Mouse (Mus musculus) neural tube, embryonic 14.5 days (tissue): ENCODE measurements around the gene Coro1c. TPM values are rescaled to one million over a fixed set of nuclear protein-coding genes. Genes with fewer than 3 reads are reported as not detected.

Experiments
- ATAC-seq: fragments of 200-750 bp; cut with Nextera tagmentation; 2 replicates; pipeline ENCODE4 v1.8.0; 2017; ENCODE audit warnings: low read depth, mild to moderate bottlenecking, moderate TSS enrichment, moderate library complexity
- H3K27ac ChIP-seq: fragments of 300-500 bp; sonication (generic); 2 replicates; pipeline ENCODE4 v1.5.1; 2014; ENCODE audit warnings: low read depth, mild to moderate bottlenecking, control low read depth, low read length, moderate library complexity, mixed read lengths
- H3K27me3 ChIP-seq: fragments of 300-500 bp; sonication (generic); 2 replicates; pipeline ENCODE4 v1.6.1; 2014; ENCODE audit warnings: low read length; ENCODE audit not compliant: control insufficient read depth, insufficient read depth
- H3K36me3 ChIP-seq: fragments of 300-500 bp; sonication (generic); 2 replicates; pipeline ENCODE4 v1.6.1; 2014; ENCODE audit warnings: low read length, mixed read lengths; ENCODE audit not compliant: control insufficient read depth, insufficient read depth
- H3K4me1 ChIP-seq: fragments of 300-500 bp; sonication (generic); 2 replicates; pipeline ENCODE4 v1.6.1; 2014; ENCODE audit warnings: low read length; ENCODE audit not compliant: control insufficient read depth, insufficient read depth
- H3K4me2 ChIP-seq: fragments of 300-500 bp; sonication (generic); 2 replicates; pipeline ENCODE4 v1.6.1; 2014; ENCODE audit warnings: mild to moderate bottlenecking, low read depth, low read length, control low read depth
- H3K4me3 ChIP-seq: fragments of 300-500 bp; sonication (generic); 2 replicates; pipeline ENCODE4 v1.5.1; 2014; ENCODE audit warnings: low read depth, low read length, control low read depth, mixed read lengths
- H3K9ac ChIP-seq: fragments of 300-500 bp; sonication (generic); replicated peaks from 2 replicates; pipeline ENCODE4 v1.6.1; 2014; ENCODE audit warnings: low read depth, mild to moderate bottlenecking, control low read depth, low read length, mixed read lengths
- H3K9me3 ChIP-seq: fragments of 300-500 bp; sonication (generic); 2 replicates; pipeline ENCODE4 v1.6.1; 2016; ENCODE audit warnings: low read length; ENCODE audit not compliant: control insufficient read depth
- WGBS: fragments of 180-500 bp; shearing (Covaris S2); extraction: QIAGEN DNeasy Blood & Tissue Kit; methylation state at CpG from one replicate; pipeline ENCODE4 v1.1.7; 2014; 5-methylcytosine and 5-hydroxymethylcytosine counted together
- polyA plus RNA-seq: library from polyadenylated mRNA; unstranded; fragments of >200 nt; fragmentation: Nextera tagmentation; extraction: Ambion mirVana; gene quantifications from 2 replicates; pipeline ENCODE4 v1.2.1, GENCODE M21; 2014

Coro1c gene
- polyA plus RNA-seq, 1 experiment from 2014 or later: 148 TPM

GRCm38 (mm10) chr5:113858971-113859370 is 49.6 kb downstream of the Coro1c start:
- H3K4me3 ChIP-seq: no peak overlapping the region
- H3K4me2 ChIP-seq: no peak overlapping the region
- no peaks in the 10 kb centered on the region for H3K27me3 ChIP-seq
- H3K27ac ChIP-seq: no peak overlapping the region; the same call in 1 of the 2 replicates
- no peak overlapping the region for H3K9ac ChIP-seq
- H3K9me3 ChIP-seq: no peaks in the 10 kb centered on the region
- H3K4me1 ChIP-seq: peaks cover 10% of the 10 kb centered on the region; the same call in 1 of the 2 replicates
- H3K36me3 ChIP-seq: 0 out of 2 replicates have a peak, but pooled peaks cover 4% of the 10 kb centered on the region
- no peak for ATAC-seq
- WGBS: 66% methylated on average over 5 of the region's 5 CpGs

GRCm38 (mm10) chr5:113858550-113858949 is 50.0 kb downstream of the Coro1c start:
- Histone ChIP-seq H3K9me3 (no peaks in the 10 kb centered on the region), H3K4me1 (peaks cover 10% of the 10 kb centered on the region; the same call in 1 of the 2 replicates), H3K36me3 (0 out of 2 replicates have a peak, but pooled peaks cover 2% of the 10 kb centered on the region), H3K27me3 (no peaks in the 10 kb centered on the region), H3K9ac (no peak overlapping the region), H3K4me2 (no peak overlapping the region), H3K4me3 (no peak overlapping the region), H3K27ac (no peak overlapping the region)
- ATAC-seq: no peak
- WGBS: 78% methylated on average over 10 of the region's 10 CpGs

- H3K9ac ChIP-seq: no peak overlapping the region
- no peak for ATAC-seq
- no peaks in the 10 kb centered on the region for H3K27me3 ChIP-seq
- no peak overlapping the region for H3K4me3 ChIP-seq
- WGBS: 72% methylated on average over 8 of the region's 8 CpGs
- no peaks in the 10 kb centered on the region for H3K36me3 ChIP-seq
- H3K4me2 ChIP-seq: no peak overlapping the region
- no peak overlapping the region for H3K27ac ChIP-seq
- H3K4me1 ChIP-seq: peaks cover 10% of the 10 kb centered on the region; the same call in 1 of the 2 replicates
- no peaks in the 10 kb centered on the region for H3K9me3 ChIP-seq
Measured at GRCm38 (mm10) chr5:113857631-113858030, 50.9 kb downstream of the Coro1c start.

GRCm38 (mm10) chr5:113856631-113857030 is 51.9 kb downstream of the Coro1c start:
- H3K9ac ChIP-seq: no peak overlapping the region
- peaks cover under 1% of the 10 kb centered on the region; the same call in 1 of the 2 replicates for H3K36me3 ChIP-seq
- no peak overlapping the region for H3K4me3 ChIP-seq
- no peaks in the 10 kb centered on the region for H3K9me3 ChIP-seq
- H3K27me3 ChIP-seq: no peaks in the 10 kb centered on the region
- H3K4me2 ChIP-seq: no peak overlapping the region
- no peak overlapping the region for H3K27ac ChIP-seq
- no peak for ATAC-seq
- WGBS: 61% methylated on average over 7 of the region's 7 CpGs
- peaks cover 10% of the 10 kb centered on the region; the same call in 1 of the 2 replicates for H3K4me1 ChIP-seq

- no peaks in the 10 kb centered on the region for H3K9me3 ChIP-seq
- no peak overlapping the region for H3K4me2 ChIP-seq
- ATAC-seq: peak; percentile 33; the same call in 1 of the 2 replicates
- H3K27me3 ChIP-seq: no peaks in the 10 kb centered on the region
- peaks cover 7% of the 10 kb centered on the region; the same call in 1 of the 2 replicates for H3K36me3 ChIP-seq
- 34% methylated on average over 3 of the region's 3 CpGs for WGBS
- peak overlapping the region; percentile 2; the same call in 1 of the 2 replicates for H3K27ac ChIP-seq
- H3K4me1 ChIP-seq: peaks cover 10% of the 10 kb centered on the region; the same call in 1 of the 2 replicates
- H3K9ac ChIP-seq: no peak overlapping the region
- no peak overlapping the region for H3K4me3 ChIP-seq
Measured at GRCm38 (mm10) chr5:113855696-113856095, 52.9 kb downstream of the Coro1c start.

GRCm38 (mm10) chr5:113855117-113855516 is 53.4 kb downstream of the Coro1c start:
- Histone ChIP-seq H3K4me1 (peaks cover 10% of the 10 kb centered on the region; the same call in 1 of the 2 replicates), H3K36me3 (peaks cover 13% of the 10 kb centered on the region; the same call in 1 of the 2 replicates), H3K27ac (peak overlapping the region; percentile 2; the same call in 1 of the 2 replicates), H3K9ac (no peak overlapping the region), H3K27me3 (no peaks in the 10 kb centered on the region), H3K9me3 (no peaks in the 10 kb centered on the region), H3K4me3 (no peak overlapping the region), H3K4me2 (no peak overlapping the region)
- 89% methylated on average over 10 of the region's 10 CpGs for WGBS
- no peak for ATAC-seq

DNA sequence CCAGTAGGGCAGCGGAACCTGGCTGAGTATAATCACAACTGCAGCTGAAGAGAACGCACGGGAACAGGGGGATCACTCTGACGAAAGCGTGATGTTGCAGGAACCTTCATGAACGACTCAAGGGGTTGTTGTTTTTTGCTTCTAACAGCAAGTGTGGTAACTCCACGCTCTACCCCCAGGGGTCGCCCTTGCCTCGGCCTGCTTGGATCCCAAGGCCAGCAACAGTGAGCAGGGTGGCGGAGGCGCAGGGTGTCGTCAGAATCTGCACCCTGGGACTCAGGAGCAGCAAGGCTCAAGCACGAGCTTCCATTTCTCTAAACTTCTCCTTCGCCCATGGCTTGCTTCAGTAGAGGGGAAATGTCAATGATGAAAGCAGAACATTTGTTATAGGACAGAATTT is 54.1 kb downstream of the Coro1c start:
- no peak overlapping the region; the same call in 1 of the 2 replicates for H3K27ac ChIP-seq
- H3K4me1 ChIP-seq: peaks cover 10% of the 10 kb centered on the region; the same call in 1 of the 2 replicates
- no peak overlapping the region for H3K4me2 ChIP-seq
- H3K4me3 ChIP-seq: no peak overlapping the region
- 45% methylated on average over 14 of the region's 14 CpGs for WGBS
- H3K36me3 ChIP-seq: peaks cover 19% of the 10 kb centered on the region; the same call in 1 of the 2 replicates
- H3K9ac ChIP-seq: no peak overlapping the region
- ATAC-seq: no peak
- no peaks in the 10 kb centered on the region for H3K27me3 ChIP-seq
- no peaks in the 10 kb centered on the region for H3K9me3 ChIP-seq

DNA sequence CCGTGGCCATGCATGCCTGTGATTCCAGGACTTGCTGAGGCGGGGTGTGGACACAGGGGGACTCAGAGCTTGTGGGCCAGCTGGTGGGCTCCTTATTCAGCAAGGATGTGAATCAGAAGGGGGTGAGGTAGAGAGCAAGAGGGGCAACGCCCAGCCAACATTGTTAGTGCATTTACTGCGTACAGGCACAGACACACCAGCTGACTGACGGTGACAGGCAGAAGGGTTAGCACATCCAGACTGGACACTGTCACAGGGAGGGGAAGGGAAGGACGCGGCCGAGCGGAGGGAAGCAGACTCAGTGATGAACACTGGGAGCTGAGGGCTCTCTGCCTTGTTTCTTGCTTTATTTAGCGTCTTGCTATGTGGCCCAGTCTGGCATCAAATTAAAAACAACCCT is 55.0 kb downstream of the Coro1c start:
- H3K27ac ChIP-seq: no peak overlapping the region
- 90% methylated on average over 10 of the region's 10 CpGs for WGBS

GRCm38 (mm10) chr5:113852463-113852862 is 56.1 kb downstream of the Coro1c start:
- Histone ChIP-seq H3K9ac (no peak overlapping the region), H3K27me3 (no peaks in the 10 kb centered on the region), H3K36me3 (peaks cover 28% of the 10 kb centered on the region), H3K27ac (no peak overlapping the region), H3K9me3 (no peaks in the 10 kb centered on the region), H3K4me1 (peaks cover 10% of the 10 kb centered on the region; the same call in 1 of the 2 replicates), H3K4me3 (no peak overlapping the region), H3K4me2 (no peak overlapping the region)
- ATAC-seq: no peak
- 94% methylated on average over 7 of the region's 7 CpGs for WGBS

More for the DNA sequence above, 55.0 kb downstream of the Coro1c start:
- no peaks in the 10 kb centered on the region for H3K9me3 ChIP-seq
- H3K4me2 ChIP-seq: no peak overlapping the region
- H3K36me3 ChIP-seq: peaks cover 22% of the 10 kb centered on the region; the same call in 1 of the 2 replicates
- H3K4me1 ChIP-seq: peaks cover 10% of the 10 kb centered on the region; the same call in 1 of the 2 replicates
- no peak overlapping the region for H3K4me3 ChIP-seq
- H3K27me3 ChIP-seq: no peaks in the 10 kb centered on the region
- no peak overlapping the region for H3K9ac ChIP-seq
- ATAC-seq: no peak
